Mouse (Mus musculus) ES-Bruce4 (cell line): ENCODE measurements at regions not wholly inside any gene's neighbourhood (a gene's known extent, or its start where the extent isn't known, plus 50 kb on each side); places are given as distances from the start of the nearest gene placed in this dataset.

Source experiments
- H3K27ac ChIP-seq: 2 replicates; pipeline ENCODE4 v1.5.1; 2012; ENCODE audit warnings: low read length, inconsistent platforms; ENCODE audit not compliant: insufficient read depth
- H3K27me3 ChIP-seq: 2 replicates; pipeline ENCODE4 v1.6.1; 2012; ENCODE audit warnings: mild to moderate bottlenecking, low read length, inconsistent platforms; ENCODE audit not compliant: control insufficient read depth, poor library complexity, insufficient read depth, severe bottlenecking
- H3K36me3 ChIP-seq: 2 replicates; pipeline ENCODE4 v1.6.1; 2012; ENCODE audit warnings: inconsistent platforms, mild to moderate bottlenecking, low read length, moderate library complexity; ENCODE audit not compliant: control insufficient read depth, poor library complexity, insufficient read depth, severe bottlenecking
- H3K4me1 ChIP-seq: one replicate; pipeline ENCODE4 v1.8.1; 2011; ENCODE audit warnings: low read length; ENCODE audit not compliant: control insufficient read depth, insufficient read depth
- H3K4me3 ChIP-seq: 2 replicates; pipeline ENCODE4 v1.5.1; 2011; ENCODE audit warnings: low read depth, mild to moderate bottlenecking, low read length
- H3K9ac ChIP-seq: 2 replicates; pipeline ENCODE4 v1.6.1; 2012; ENCODE audit warnings: low read depth, mild to moderate bottlenecking, inconsistent platforms; ENCODE audit not compliant: poor library complexity, severe bottlenecking
- H3K9me3 ChIP-seq: replicated peaks from 2 replicates; pipeline ENCODE4 v1.6.1; 2012; ENCODE audit warnings: mild to moderate bottlenecking, low read length, inconsistent platforms; ENCODE audit not compliant: control insufficient read depth, poor library complexity, insufficient read depth, severe bottlenecking
- CTCF ChIP-seq: IDR thresholded peaks from one replicate; pipeline ENCODE4 v1.8.1; 2011; ENCODE audit warnings: low read depth, low read length
- EP300 ChIP-seq: IDR thresholded peaks from 2 replicates; pipeline ENCODE4 v1.6.1; 2011; ENCODE audit warnings: low read depth, low read length; ENCODE audit not compliant: insufficient read depth
- POLR2A ChIP-seq: IDR thresholded peaks from one replicate; pipeline ENCODE4 v1.8.1; 2011; ENCODE audit warnings: low read length; ENCODE audit not compliant: insufficient read depth

DNA sequence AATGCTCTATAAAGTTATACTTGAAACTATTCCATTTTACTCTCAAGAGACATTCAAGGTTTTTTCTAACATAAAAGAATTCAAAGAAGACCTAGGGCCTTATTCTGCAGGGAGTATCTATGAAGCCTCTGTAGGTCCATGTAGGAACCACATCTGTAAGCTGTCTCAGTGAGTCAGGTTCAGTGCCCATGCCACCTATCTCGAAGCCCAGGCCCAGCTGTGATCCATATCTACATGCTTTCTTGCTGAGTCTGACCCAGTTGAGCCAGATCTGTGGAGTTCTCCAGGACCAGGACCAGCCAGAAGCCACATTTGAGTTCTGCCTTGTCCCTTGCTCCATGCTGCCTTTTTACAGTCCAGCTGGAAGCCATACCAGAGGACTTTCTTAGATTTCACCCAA is 142.2 kb upstream of the Bmp4 start:
- no peaks in the 10 kb centered on the region for H3K27me3 ChIP-seq
- no peak overlapping the region for H3K9ac ChIP-seq
- H3K4me1 ChIP-seq, result no peaks in the 10 kb centered on the region
- H3K4me3 ChIP-seq, result no peak overlapping the region
- H3K9me3 ChIP-seq, result no peaks in the 10 kb centered on the region
- no peak overlapping the region for H3K27ac ChIP-seq
- H3K36me3 ChIP-seq, result no peaks in the 10 kb centered on the region
- TF ChIP-seq POLR2A (no peak), EP300 (no peak), CTCF (no peak)

DNA sequence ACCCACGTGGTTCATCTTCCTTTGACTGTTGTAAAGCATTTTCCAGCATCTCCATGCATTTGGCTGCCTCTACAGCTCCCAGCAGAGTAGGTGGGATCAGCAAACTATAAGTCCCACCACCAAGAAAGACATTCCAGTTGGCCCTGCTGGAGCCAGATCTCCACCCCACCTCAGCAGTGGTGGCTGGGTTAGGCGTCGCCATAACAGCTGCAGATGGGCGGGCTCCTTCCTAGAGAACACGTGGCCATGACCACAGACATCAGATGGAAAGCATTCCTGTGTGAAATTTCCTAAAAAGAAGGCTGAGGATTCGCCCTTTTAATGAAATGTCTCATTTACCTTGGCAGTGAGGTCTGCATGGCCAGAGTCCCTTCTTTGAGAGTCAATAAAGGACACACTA is 140.0 kb upstream of the Bmp4 start:
- H3K36me3 ChIP-seq, result no peaks in the 10 kb centered on the region
- H3K9me3 ChIP-seq, result no peaks in the 10 kb centered on the region
- H3K27ac ChIP-seq, result no peak overlapping the region
- TF ChIP-seq EP300 (no peak), POLR2A (no peak), CTCF (no peak)
- H3K4me1 ChIP-seq, result no peaks in the 10 kb centered on the region
- H3K4me3 ChIP-seq, result no peak overlapping the region
- H3K9ac ChIP-seq, result no peak overlapping the region
- no peaks in the 10 kb centered on the region for H3K27me3 ChIP-seq

DNA sequence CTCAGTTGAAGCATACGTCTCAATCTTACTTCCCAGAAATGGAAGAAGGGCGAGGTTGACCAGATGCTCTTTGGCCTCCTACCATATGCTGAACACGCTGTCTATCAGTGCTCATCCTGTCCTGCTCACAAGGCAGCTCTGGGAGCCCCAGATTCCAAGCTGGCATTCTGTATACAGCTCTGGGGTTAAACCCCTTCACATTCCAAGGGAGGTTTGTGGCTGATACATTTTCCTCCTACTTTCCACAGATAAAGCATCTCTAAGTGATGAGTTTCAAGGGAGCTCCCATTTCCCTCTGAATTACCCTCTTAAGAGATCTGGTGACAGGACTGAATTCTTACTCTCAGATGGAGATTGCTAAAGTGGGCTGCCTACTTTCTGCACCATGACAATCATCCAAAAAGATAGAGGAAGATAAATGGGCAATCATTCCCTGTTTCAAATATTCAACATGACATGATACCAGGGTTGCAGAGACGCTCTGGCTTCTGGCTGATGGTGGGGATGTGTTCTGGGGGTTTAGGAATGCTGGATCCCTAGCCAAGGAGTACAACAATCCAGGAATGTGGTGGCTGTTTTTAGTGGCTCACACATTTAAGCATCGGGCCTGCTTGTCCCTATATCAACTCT is 138.7 kb upstream of the Bmp4 start:
- Histone ChIP-seq H3K27me3 (no peaks in the 10 kb centered on the region), H3K36me3 (no peaks in the 10 kb centered on the region), H3K4me3 (no peak overlapping the region), H3K4me1 (no peaks in the 10 kb centered on the region), H3K9ac (no peak overlapping the region), H3K9me3 (no peaks in the 10 kb centered on the region), H3K27ac (no peak overlapping the region)
- TF ChIP-seq EP300, result no peak
- no peak for TF ChIP-seq CTCF
- no peak for TF ChIP-seq POLR2A

DNA sequence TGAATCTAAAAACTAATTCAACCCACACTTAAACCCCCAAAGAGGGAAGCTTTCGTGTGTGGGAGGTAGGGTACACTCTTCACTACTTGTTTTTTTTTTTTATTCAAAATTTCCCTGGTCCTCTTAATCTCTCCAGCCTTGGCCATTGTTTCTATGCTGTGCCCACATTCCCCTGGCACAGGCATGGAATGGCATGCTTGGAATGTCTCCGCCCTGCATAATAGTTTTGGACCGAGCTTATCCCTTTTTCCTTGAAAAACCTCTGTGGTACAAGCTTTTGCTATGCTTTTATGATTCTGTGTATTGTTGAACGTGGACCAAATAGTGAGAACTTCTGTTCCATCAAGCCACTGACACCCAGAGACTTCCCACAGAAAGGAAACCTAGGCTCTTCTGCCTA is 126.8 kb upstream of the Bmp4 start:
- no peak for TF ChIP-seq POLR2A
- no peak for TF ChIP-seq CTCF
- no peak for TF ChIP-seq EP300
- Histone ChIP-seq H3K9me3 (no peaks in the 10 kb centered on the region), H3K9ac (no peak overlapping the region), H3K27me3 (no peaks in the 10 kb centered on the region), H3K4me3 (no peak overlapping the region), H3K36me3 (no peaks in the 10 kb centered on the region), H3K4me1 (no peaks in the 10 kb centered on the region), H3K27ac (no peak overlapping the region)

DNA sequence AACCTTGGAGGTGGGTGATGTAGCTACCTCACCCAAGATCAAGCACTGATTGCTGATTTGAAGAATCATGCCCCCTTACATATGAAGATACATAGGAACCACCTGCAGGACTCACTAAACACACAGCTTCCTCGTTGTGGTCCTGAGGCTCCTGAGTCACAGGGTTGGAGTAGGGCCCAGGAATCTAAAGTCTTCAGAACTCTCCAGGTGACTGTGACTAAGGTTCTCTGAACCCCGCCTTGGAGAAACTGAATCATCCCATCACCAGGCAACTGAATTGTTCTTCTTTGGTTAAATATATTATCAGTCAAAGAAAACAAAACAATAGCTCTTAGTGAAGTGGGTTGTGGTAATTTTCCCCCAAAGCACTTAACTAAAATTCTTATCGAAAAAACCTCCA is 125.8 kb upstream of the Bmp4 start:
- TF ChIP-seq POLR2A (no peak), CTCF (no peak), EP300 (no peak)
- no peak overlapping the region for H3K27ac ChIP-seq
- no peaks in the 10 kb centered on the region for H3K4me1 ChIP-seq

DNA sequence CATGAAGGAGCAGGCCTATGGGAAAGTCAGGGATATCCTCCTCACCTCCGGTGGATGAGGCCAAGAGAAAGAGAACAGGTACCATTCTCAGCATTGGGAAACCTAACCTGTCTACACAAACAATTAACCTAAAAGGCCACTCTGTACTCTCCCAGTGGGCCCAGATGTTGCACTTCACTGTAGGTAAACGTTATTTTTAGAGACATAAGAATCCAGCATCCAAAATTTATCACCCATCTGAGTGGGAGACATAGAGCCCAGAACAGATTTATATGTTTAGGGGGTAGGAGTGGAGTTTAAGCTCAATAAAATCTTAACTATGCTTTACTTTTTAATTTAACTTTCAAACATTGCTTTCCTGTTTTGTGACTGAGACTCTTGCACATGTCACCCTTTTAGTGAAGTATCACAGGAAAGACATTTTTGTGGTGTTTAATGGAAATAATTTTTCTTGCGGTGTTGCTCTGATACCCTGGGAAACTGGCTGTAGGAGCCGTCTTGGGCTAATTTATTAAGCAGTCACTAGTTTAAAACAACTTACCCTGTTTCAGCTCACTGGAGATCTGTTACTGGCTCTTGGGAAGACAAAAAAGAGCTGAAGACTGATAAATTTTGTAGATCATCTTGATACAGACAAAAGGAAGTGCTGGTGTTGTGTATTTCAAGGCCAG is 123.9 kb upstream of the Bmp4 start:
- Histone ChIP-seq H3K9ac (no peak overlapping the region), H3K4me3 (no peak overlapping the region), H3K27me3 (no peaks in the 10 kb centered on the region), H3K27ac (no peak overlapping the region), H3K4me1 (no peaks in the 10 kb centered on the region), H3K36me3 (no peaks in the 10 kb centered on the region), H3K9me3 (no peaks in the 10 kb centered on the region)
- TF ChIP-seq CTCF (no peak), POLR2A (no peak), EP300 (no peak)

More for the DNA sequence above, 125.8 kb upstream of the Bmp4 start:
- no peaks in the 10 kb centered on the region for H3K27me3 ChIP-seq
- H3K9me3 ChIP-seq, result no peaks in the 10 kb centered on the region
- H3K9ac ChIP-seq, result no peak overlapping the region
- H3K36me3 ChIP-seq, result no peaks in the 10 kb centered on the region
- H3K4me3 ChIP-seq, result no peak overlapping the region
